Mouse (Mus musculus): Measurements from ENCODE around the gene Mfsd6l.

DNA sequence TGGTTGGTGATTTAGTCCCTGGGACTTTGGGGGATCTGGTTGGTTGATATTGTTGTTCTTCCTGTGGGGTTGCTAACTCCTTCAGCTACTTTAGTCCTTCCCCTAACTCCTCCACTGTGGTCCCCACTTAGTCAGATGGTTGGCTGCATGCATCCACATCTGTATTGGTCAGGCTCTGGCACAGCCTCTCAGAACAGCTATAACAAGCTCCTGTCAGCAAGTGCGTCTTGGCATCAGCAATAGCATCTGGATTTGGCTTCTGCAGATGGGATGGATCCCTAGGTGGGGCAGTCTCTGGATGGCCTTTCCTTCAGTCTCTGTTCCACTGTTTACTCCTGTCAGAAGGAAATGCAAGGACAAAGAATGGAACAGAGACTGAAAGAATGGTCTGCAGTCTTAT, 21.1 kb downstream of the Mfsd6l start:
- no peak for TF ChIP-seq GATA1 (IDR thresholded peaks at IDR 0.05; ENCODE audit: low read length)
- TF ChIP-seq TAL1 (IDR thresholded peaks at IDR 0.05; ENCODE audit: low read length), result no peak

All from erythroblast, embryonic 14.5 days (primary cell).